Mouse (Mus musculus) heart, embryonic 10.5 days (tissue): Measurements from ENCODE around the gene Myo9a. TPM values are rescaled to one million over a fixed set of nuclear protein-coding genes. Genes with fewer than 3 reads are reported as not detected.
"Not testable (repeated sequence)": the region's sequence is repeated elsewhere in the genome, so short reads cannot be mapped to it uniquely, and the experiment has no call there.

Experiments
- DNase-seq: peaks from one replicate; pipeline ENCODE4 v3.0.0-alpha.2; 2017; ENCODE audit warnings: low spot score
- H3K27ac ChIP-seq: fragments of 300-500 bp; sonication (generic); 2 replicates; pipeline ENCODE4 v1.5.1; 2016; ENCODE audit warnings: mild to moderate bottlenecking
- H3K27me3 ChIP-seq: fragments of 300-500 bp; sonication (generic); 2 replicates; pipeline ENCODE4 v1.6.1; 2016; ENCODE audit warnings: mild to moderate bottlenecking; ENCODE audit not compliant: poor library complexity, insufficient read depth, severe bottlenecking
- H3K36me3 ChIP-seq: fragments of 300-500 bp; sonication (generic); 2 replicates; pipeline ENCODE4 v1.6.1; 2016; ENCODE audit warnings: mild to moderate bottlenecking, moderate library complexity
- H3K4me1 ChIP-seq: fragments of 300-500 bp; sonication (generic); 2 replicates; pipeline ENCODE4 v1.6.1; 2016; ENCODE audit warnings: mild to moderate bottlenecking
- H3K4me3 ChIP-seq: fragments of 300-500 bp; sonication (generic); 2 replicates; pipeline ENCODE4 v1.5.1; 2016; ENCODE audit warnings: mild to moderate bottlenecking, moderate library complexity
- H3K9me3 ChIP-seq: fragments of 300-500 bp; sonication (generic); 2 replicates; pipeline ENCODE4 v1.6.1; 2016; ENCODE audit warnings: mild to moderate bottlenecking, moderate library complexity
- WGBS: fragments of 180-500 bp; shearing (Covaris S2); methylation state at CpG from one replicate; pipeline ENCODE4 v1.1.7; 2016; 5-methylcytosine and 5-hydroxymethylcytosine counted together
- polyA plus RNA-seq: library from polyadenylated mRNA; unstranded; fragments of >200 nt; fragmentation: Nextera tagmentation; extraction: Ambion mirVana; gene quantifications from 2 replicates; pipeline ENCODE4 v1.2.1, GENCODE M21; 2016

Myo9a gene
- polyA plus RNA-seq, 1 experiment from 2014 or later = 10.2 TPM

DNA sequence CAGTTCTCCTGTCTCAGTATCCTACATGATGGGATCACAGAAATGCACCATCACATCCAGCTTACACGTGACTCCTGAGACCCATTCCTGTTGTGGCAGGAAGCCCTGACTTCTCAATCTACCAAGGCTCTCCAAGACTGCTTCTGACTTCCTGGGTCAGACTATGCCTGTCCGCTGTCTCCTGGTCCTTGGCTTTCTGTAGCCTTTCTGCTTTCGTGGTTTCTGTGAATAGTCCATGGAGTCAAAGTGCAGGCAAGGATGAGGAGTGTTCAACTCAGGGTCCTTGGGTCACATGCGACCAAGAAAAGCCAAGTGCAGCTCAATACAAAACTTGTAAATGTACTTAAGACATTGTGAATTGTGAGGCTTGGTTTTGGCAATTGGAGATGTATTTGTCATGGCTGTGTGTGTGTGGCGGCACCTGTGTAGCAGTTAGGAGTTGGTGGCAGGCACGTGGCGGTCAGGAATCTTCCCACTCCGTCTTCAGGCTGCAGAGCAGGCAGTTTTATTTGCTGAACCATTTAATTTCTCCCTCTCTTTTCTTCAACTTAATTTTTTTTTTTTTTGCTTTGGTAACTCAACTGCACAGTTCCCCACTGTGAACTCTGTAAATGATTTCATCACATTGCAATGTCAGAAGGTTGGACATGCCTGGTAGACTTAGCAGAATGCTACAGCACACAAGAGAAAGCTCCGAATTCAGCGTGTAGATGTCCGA, 23.0 kb upstream of the Myo9a start:
- H3K4me3 ChIP-seq = no peak overlapping the region
- no peaks in the 10 kb centered on the region for H3K36me3 ChIP-seq
- no peaks in the 10 kb centered on the region for H3K9me3 ChIP-seq
- DNase-seq = peak; percentile 50
- no peaks in the 10 kb centered on the region for H3K27me3 ChIP-seq
- H3K27ac ChIP-seq = no peak overlapping the region
- 81% methylated on average over 11 of the region's 11 CpGs for WGBS
- peaks cover 17% of the 10 kb centered on the region for H3K4me1 ChIP-seq

DNA sequence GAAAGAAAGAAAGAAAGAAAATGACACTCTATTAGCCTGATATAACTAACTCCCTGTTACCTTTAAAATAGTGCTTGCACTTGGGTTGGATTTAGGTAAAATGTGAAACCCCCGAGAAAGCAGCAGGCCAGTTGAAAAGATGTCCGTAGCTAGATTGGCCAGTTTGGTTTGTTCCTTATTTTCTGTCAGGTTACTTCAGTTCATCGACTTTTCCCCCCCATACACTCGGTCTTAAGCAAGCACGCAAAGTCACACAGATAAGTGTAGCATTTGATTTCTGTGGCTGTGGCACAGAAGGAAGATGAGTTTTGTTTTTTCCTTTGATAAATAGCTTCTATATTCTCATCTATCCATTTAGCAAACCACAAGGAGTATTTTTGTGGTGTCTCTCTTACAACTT, 19.6 kb upstream of the Myo9a start:
- no peak overlapping the region for H3K4me3 ChIP-seq
- H3K4me1 ChIP-seq = peaks cover 7% of the 10 kb centered on the region
- DNase-seq = no peak
- 89% methylated on average over 5 of the region's 5 CpGs for WGBS
- no peaks in the 10 kb centered on the region for H3K9me3 ChIP-seq
- no peak overlapping the region for H3K27ac ChIP-seq
- H3K27me3 ChIP-seq = no peaks in the 10 kb centered on the region
- H3K36me3 ChIP-seq = no peaks in the 10 kb centered on the region

- WGBS = 47% methylated on average over 6 of the region's 6 CpGs
- H3K36me3 ChIP-seq = no peaks in the 10 kb centered on the region
- no peaks in the 10 kb centered on the region for H3K9me3 ChIP-seq
- no peaks in the 10 kb centered on the region for H3K27me3 ChIP-seq
- no peak overlapping the region for H3K27ac ChIP-seq
- peak; percentile 64 for DNase-seq
- no peak overlapping the region for H3K4me3 ChIP-seq
- peaks cover 21% of the 10 kb centered on the region for H3K4me1 ChIP-seq
These were observed 17.6 kb upstream of the Myo9a start for GRCm38 (mm10) chr9:59733075-59733474.

DNA sequence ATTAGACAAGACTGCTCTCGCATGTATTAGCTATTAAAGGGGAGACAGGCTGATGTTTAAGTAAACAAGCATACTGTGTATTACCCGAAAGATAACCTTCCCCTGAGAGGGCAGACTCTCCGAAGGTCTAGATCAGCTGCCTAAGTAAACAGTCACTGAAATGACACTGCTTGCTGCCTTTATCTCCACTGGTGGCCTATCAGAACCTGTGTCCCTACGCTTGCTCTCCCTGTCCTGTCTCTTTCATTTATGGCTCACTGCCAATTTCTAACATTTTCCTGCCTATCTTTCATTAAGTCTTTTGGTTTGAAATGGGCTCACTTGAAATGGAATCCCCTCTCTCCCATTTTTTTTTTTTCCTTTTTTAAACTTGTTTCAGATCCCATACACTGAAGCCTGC, 15.3 kb upstream of the Myo9a start:
- peaks cover 21% of the 10 kb centered on the region for H3K4me1 ChIP-seq
- H3K36me3 ChIP-seq = no peaks in the 10 kb centered on the region
- H3K27me3 ChIP-seq = no peaks in the 10 kb centered on the region
- no peak for DNase-seq
- H3K9me3 ChIP-seq = no peaks in the 10 kb centered on the region
- H3K4me3 ChIP-seq = no peak overlapping the region
- no peak overlapping the region for H3K27ac ChIP-seq
- WGBS = 12% methylated on average over 4 of the region's 4 CpGs

DNA sequence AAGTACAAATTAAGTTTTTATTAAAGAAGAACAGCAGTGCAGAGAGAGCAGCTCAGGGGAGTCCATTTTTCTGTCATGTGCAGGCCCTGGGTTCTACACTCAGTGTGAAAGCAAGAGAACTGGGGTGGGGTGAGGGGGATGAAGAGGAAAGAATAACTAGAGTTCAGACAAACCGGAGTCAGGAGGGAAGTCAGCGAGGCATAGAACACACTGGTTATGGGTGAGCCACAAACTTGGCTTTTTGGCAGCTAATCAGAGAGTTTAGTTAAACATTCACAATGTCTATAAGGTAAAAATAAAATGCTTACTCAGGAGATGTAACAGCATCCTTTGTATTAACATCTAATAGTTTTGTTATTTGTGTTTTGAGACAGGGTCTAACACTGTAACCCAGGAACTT, 10.1 kb upstream of the Myo9a start:
- no peak for DNase-seq
- 87% methylated on average over 2 of the region's 2 CpGs for WGBS

GRCm38 (mm10) chr9:59743903-59744302, 6.8 kb upstream of the Myo9a start:
- H3K27me3 ChIP-seq = no peaks in the 10 kb centered on the region
- no peaks in the 10 kb centered on the region for H3K9me3 ChIP-seq
- no peaks in the 10 kb centered on the region for H3K36me3 ChIP-seq
- peaks cover 2% of the 10 kb centered on the region; the same call in 1 of the 2 replicates for H3K4me1 ChIP-seq
- no peak overlapping the region for H3K4me3 ChIP-seq
- WGBS = 95% methylated on average over 3 of the region's 3 CpGs
- no peak for DNase-seq
- H3K27ac ChIP-seq = no peak overlapping the region

More for the DNA sequence above, 10.1 kb upstream of the Myo9a start:
- Histone ChIP-seq H3K4me3 (no peak overlapping the region), H3K27me3 (no peaks in the 10 kb centered on the region), H3K9me3 (no peaks in the 10 kb centered on the region), H3K4me1 (peaks cover 17% of the 10 kb centered on the region), H3K27ac (no peak overlapping the region), H3K36me3 (no peaks in the 10 kb centered on the region)

DNA sequence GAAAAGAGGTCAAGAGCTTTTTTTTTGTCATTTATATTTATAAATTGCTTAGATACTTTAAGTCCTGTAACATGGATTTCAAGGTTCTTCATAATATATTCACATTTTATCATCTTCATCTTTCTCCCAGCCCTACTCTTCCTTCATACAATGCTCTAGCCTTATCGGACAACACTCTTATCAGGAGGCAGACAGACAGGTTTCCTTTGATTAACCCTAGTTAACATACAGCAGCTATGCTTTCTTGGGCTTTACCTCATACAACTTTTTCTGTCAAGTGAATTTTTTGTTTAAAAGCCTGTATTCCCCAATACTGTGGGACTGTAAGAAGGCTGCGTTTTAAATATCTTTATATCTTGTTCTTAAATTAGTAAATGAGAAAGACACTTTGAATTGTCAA, 2.3 kb upstream of the Myo9a start:
- no peaks in the 10 kb centered on the region for H3K9me3 ChIP-seq
- 74% methylated on average over 2 of the region's 2 CpGs for WGBS
- no peaks in the 10 kb centered on the region for H3K27me3 ChIP-seq
- peaks cover 18% of the 10 kb centered on the region; the same call in 1 of the 2 replicates for H3K4me1 ChIP-seq
- DNase-seq = no peak
- no peak overlapping the region for H3K27ac ChIP-seq
- no peaks in the 10 kb centered on the region for H3K36me3 ChIP-seq
- no peak overlapping the region for H3K4me3 ChIP-seq

- WGBS = 79% methylated on average over 11 of the region's 11 CpGs
- no peaks in the 10 kb centered on the region for H3K9me3 ChIP-seq
These were observed 1.7 kb upstream of the Myo9a start for GRCm38 (mm10) chr9:59748969-59749368.

GRCm38 (mm10) chr9:59749581-59750265, 973 bp upstream of the Myo9a start:
- Histone ChIP-seq H3K4me3 (peak overlapping the region; percentile 95), H3K36me3 (no peaks in the 10 kb centered on the region), H3K27me3 (no peaks in the 10 kb centered on the region), H3K27ac (peak overlapping the region; percentile 97), H3K4me1 (peaks cover 18% of the 10 kb centered on the region; the same call in 1 of the 2 replicates), H3K9me3 (no peaks in the 10 kb centered on the region)
- no peak for DNase-seq
- WGBS = 32% methylated on average over 12 of the region's 12 CpGs

More at GRCm38 (mm10) chr9:59748969-59749368, 1.7 kb upstream of the Myo9a start:
- H3K27me3 ChIP-seq = no peaks in the 10 kb centered on the region
- no peak overlapping the region for H3K27ac ChIP-seq
- no peak for DNase-seq
- peaks cover 18% of the 10 kb centered on the region; the same call in 1 of the 2 replicates for H3K4me1 ChIP-seq
- no peak overlapping the region for H3K4me3 ChIP-seq
- no peaks in the 10 kb centered on the region for H3K36me3 ChIP-seq

DNA sequence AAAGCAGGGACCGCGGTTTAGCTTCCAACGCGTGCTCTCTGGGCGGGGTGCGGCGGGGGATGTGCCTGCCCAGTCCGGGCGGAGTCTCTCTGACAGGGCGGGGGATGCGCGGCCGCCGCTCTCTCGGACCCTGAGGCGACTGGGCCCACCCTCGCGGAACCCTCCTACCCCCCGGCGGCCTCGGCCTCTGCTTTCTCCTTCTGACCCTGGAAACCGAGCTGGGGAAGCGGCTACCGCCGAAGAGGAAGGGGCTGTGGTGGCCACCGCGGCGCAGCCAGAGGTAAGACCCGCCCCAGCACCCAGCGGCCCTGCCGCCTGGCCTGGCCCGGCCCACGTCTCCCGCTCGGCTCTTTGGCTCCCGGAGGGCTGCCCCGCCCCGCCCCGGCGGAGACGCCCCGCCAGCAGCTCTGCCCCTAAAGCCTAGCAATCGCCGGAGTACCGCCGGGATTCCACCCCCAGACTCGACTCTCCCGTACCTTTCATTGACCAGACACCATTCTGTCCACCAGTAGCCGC, 428 bp downstream of the Myo9a start:
- H3K4me3 ChIP-seq = peak overlapping the region; percentile 95
- H3K4me1 ChIP-seq = peaks cover 18% of the 10 kb centered on the region; the same call in 1 of the 2 replicates
- H3K9me3 ChIP-seq = no peaks in the 10 kb centered on the region
- under 1% methylated on average over 48 of the region's 49 CpGs for WGBS
- H3K27me3 ChIP-seq = no peaks in the 10 kb centered on the region
- peak; percentile 92 for DNase-seq
- no peaks in the 10 kb centered on the region for H3K36me3 ChIP-seq
- H3K27ac ChIP-seq = peak overlapping the region; percentile 97

DNA sequence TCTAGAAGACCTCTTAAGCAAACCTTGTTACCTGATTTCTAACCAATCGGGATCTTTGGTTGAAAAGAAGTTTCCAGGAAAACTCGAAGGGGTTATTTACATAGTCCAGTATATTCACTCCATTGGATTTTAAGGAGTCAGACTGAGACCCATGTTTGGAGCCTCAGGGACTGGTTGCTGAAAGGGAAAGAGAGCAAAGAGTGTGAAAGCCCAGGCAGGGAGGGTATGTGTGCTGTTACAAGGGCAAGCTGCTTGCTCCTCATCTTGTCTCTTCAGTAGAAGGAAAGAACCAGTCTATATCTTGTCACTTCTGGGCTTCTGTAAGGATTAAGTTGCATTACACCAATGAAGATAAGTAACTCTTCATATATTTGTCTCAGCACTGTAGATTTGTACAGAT, 1.3 kb downstream of the Myo9a start:
- peak overlapping the region; percentile 97 for H3K27ac ChIP-seq
- no peaks in the 10 kb centered on the region for H3K36me3 ChIP-seq
- DNase-seq = no peak
- WGBS = 8% methylated on average over 2 of the region's 2 CpGs
- H3K4me1 ChIP-seq = peaks cover 18% of the 10 kb centered on the region; the same call in 1 of the 2 replicates
- H3K4me3 ChIP-seq = peak overlapping the region; percentile 95
- no peaks in the 10 kb centered on the region for H3K27me3 ChIP-seq
- H3K9me3 ChIP-seq = no peaks in the 10 kb centered on the region

GRCm38 (mm10) chr9:59755199-59755598, 4.5 kb downstream of the Myo9a start:
- peaks cover 6% of the 10 kb centered on the region; the same call in 1 of the 2 replicates for H3K4me1 ChIP-seq
- H3K27ac ChIP-seq = no peak overlapping the region
- no peak overlapping the region for H3K4me3 ChIP-seq
- no peak for DNase-seq
- no peaks in the 10 kb centered on the region for H3K36me3 ChIP-seq
- H3K9me3 ChIP-seq = no peaks in the 10 kb centered on the region
- H3K27me3 ChIP-seq = no peaks in the 10 kb centered on the region
- 66% methylated on average over 2 of the region's 2 CpGs for WGBS

- not testable (repeated sequence) for DNase-seq, H3K4me3 ChIP-seq, H3K4me1 ChIP-seq, H3K27ac ChIP-seq, H3K36me3 ChIP-seq, H3K9me3 ChIP-seq, H3K27me3 ChIP-seq
- 92% methylated on average over 3 of the region's 3 CpGs for WGBS
These were observed 6.3 kb downstream of the Myo9a start for GRCm38 (mm10) chr9:59757016-59757415.
